In the genomic region with DNA sequence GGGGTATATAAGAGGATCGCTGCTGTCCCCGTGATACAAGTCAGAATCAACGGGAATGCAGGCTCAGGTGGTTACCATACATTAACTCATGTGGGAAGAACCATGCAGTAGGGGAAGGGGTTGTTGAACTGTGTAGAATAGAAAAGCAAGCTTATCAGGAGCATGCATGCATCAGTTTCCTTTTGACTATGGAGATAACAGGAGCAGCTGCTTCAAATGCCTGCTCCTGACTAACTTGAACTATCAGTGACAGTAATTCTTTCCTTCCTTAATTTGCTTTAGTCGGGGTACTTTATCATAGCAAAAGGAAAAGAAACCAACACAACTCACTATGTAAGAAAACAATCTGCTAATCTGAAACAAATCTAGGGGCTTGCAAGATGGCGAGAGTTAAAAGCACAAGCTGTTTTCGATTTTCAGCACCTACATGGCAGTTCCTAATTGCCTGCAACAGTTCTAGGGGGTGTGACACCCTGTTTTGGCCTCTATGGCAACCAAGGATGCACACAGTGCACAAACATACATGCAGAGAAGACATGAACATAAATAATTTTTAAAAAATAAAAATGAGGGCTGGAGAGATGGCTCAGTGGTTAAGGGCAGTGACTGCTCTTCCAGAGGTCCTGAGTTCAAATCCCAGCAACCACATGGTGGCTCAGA, we compare ENCODE assay signal across 13 mouse cellular contexts.
"Had no signal": no experiment of that assay in that cellular context is flagged by ENCODE, and none has a peak within 500 bp of the region (broad histone marks: within the 10 kb centered on the region; RNA-seq: fewer than 3 reads in every experiment).

No protein-coding gene starts in this region.

- H3K4me3 ChIP-seq: left cerebral cortex, adult 2 months; limb, embryonic 12.5 days; lung, embryonic 15.5 days; myocyte; neural tube, embryonic 15.5 days had no signal

- H3K9me3 ChIP-seq: limb, embryonic 12.5 days; lung, embryonic 15.5 days; neural tube, embryonic 15.5 days had no signal

- H3K9ac ChIP-seq: limb, embryonic 12.5 days; lung, embryonic 15.5 days; neural tube, embryonic 15.5 days had no signal

- ATAC-seq: intestine, embryonic 16.5 days had no signal

- DNase-seq: kidney, adult 8-10 months; lung, postnatal 14 days; midbrain, embryonic 14.5 days; right cerebral cortex, adult 18-20 months; thymus, postnatal 14 days had no signal

- H3K4me2 ChIP-seq: limb, embryonic 12.5 days; lung, embryonic 15.5 days; neural tube, embryonic 15.5 days had no signal

- H3K27me3 ChIP-seq: limb, embryonic 12.5 days; lung, embryonic 15.5 days; neural tube, embryonic 15.5 days had no signal

- H3K36me3 ChIP-seq: lung, embryonic 15.5 days had no signal

- H3K27ac ChIP-seq: left cerebral cortex, adult 2 months; limb, embryonic 12.5 days; lung, embryonic 15.5 days; macrophage; neural tube, embryonic 15.5 days; stomach, postnatal 0 days had no signal

- H3K4me1 ChIP-seq: limb, embryonic 12.5 days; lung, embryonic 15.5 days; neural tube, embryonic 15.5 days had no signal
